Mouse (Mus musculus): Measurements from ENCODE around the gene Bnc2. TPM values are rescaled to one million over a fixed set of nuclear protein-coding genes. Genes with fewer than 3 reads are reported as not detected.
A peak's percentile ranks its signal among the peaks of the same experiment; 100 is the strongest.

Bnc2 gene
- polyA plus RNA-seq, 1 experiment, result 6.4 TPM

- Histone ChIP-seq H3ac (ENCODE audit: control insufficient read depth, insufficient read length) (no peak overlapping the region), H3K79me2 (ENCODE audit: control insufficient read depth, insufficient read depth) (peaks cover 8% of the 10 kb centered on the region), H3K4me2 (ENCODE audit: low read depth) (no peak overlapping the region), H3K27me3 (ENCODE audit: control insufficient read depth, insufficient read depth, insufficient read length) (no peaks in the 10 kb centered on the region), H3K4me3 (no peak overlapping the region), H3K36me3 (ENCODE audit: control insufficient read depth, insufficient read depth) (no peaks in the 10 kb centered on the region)
- TF ChIP-seq USF1 (IDR thresholded peaks at IDR 0.05; ENCODE audit: low read depth), result no peak
- no peak for TF ChIP-seq TCF12 (IDR thresholded peaks at IDR 0.05; ENCODE audit: insufficient read depth, poor library complexity, severe bottlenecking)
- TF ChIP-seq SRF (IDR thresholded peaks at IDR 0.05; ENCODE audit: control insufficient read depth, insufficient read length, low read depth), result no peak
- TF ChIP-seq REST (IDR thresholded peaks at IDR 0.05; ENCODE audit: insufficient read depth, insufficient read length), result no peak
- no peak for TF ChIP-seq CEBPB (IDR thresholded peaks at IDR 0.05; ENCODE audit: insufficient read depth, poor library complexity, severe bottlenecking)
- no peak for TF ChIP-seq POLR2AphosphoS2 (IDR thresholded peaks at IDR 0.05; ENCODE audit: insufficient read length, low read depth)
- no peak for TF ChIP-seq E2F4 (IDR thresholded peaks at IDR 0.05; ENCODE audit: insufficient read depth)
- TF ChIP-seq MYOD1 (IDR thresholded peaks at IDR 0.05; ENCODE audit: control insufficient read depth in 1 of 3, insufficient read length in 2 of 3, low read depth in 2 of 3), result no peak
- TF ChIP-seq MYOG (IDR thresholded peaks at IDR 0.05; ENCODE audit: control insufficient read depth in 1 of 3, insufficient read depth in 1 of 3, insufficient read length in 2 of 3, low read depth in 2 of 3), result no peak
- no peak for TF ChIP-seq TCF3 (IDR thresholded peaks at IDR 0.05; ENCODE audit: insufficient read length, low read depth)
- no peak for TF ChIP-seq MAX (IDR thresholded peaks at IDR 0.05; ENCODE audit: low read depth)
- no peak for TF ChIP-seq POLR2A (IDR thresholded peaks at IDR 0.05; ENCODE audit: insufficient read length, low read depth)
Measured at GRCm38 (mm10) chr4:84528358-84528757, 146.7 kb downstream of the Bnc2 start.

GRCm38 (mm10) chr4:84527066-84527933, 147.8 kb downstream of the Bnc2 start:
- H3K36me3 ChIP-seq (ENCODE audit: control insufficient read depth, insufficient read depth), result no peaks in the 10 kb centered on the region
- no peaks in the 10 kb centered on the region for H3K27me3 ChIP-seq (ENCODE audit: control insufficient read depth, insufficient read depth, insufficient read length)
- H3K4me2 ChIP-seq (ENCODE audit: low read depth), result no peak overlapping the region
- TF ChIP-seq POLR2AphosphoS2 (IDR thresholded peaks at IDR 0.05; ENCODE audit: insufficient read length, low read depth), result no peak
- no peak for TF ChIP-seq SRF (IDR thresholded peaks at IDR 0.05; ENCODE audit: control insufficient read depth, insufficient read length, low read depth)
- no peak for TF ChIP-seq TCF12 (IDR thresholded peaks at IDR 0.05; ENCODE audit: insufficient read depth, poor library complexity, severe bottlenecking)
- TF ChIP-seq MYOG (IDR thresholded peaks at IDR 0.05; ENCODE audit: control insufficient read depth in 1 of 3, insufficient read depth in 1 of 3, insufficient read length in 2 of 3, low read depth in 2 of 3), result no peak
- no peak overlapping the region for H3K4me3 ChIP-seq
- H3K79me2 ChIP-seq (ENCODE audit: control insufficient read depth, insufficient read depth), result peaks cover 10% of the 10 kb centered on the region
- H3ac ChIP-seq (ENCODE audit: control insufficient read depth, insufficient read length), result no peak overlapping the region

GRCm38 (mm10) chr4:84523651-84524221, 151.3 kb downstream of the Bnc2 start:
- Histone ChIP-seq H3K79me2 (ENCODE audit: control insufficient read depth, insufficient read depth) (peaks cover 29% of the 10 kb centered on the region), H3K4me2 (ENCODE audit: low read depth) (peak overlapping the region; percentile 86), H3K27me3 (ENCODE audit: control insufficient read depth, insufficient read depth, insufficient read length) (no peaks in the 10 kb centered on the region), H3K4me3 (peak overlapping the region; percentile 2), H3ac (ENCODE audit: control insufficient read depth, insufficient read length) (no peak overlapping the region), H3K36me3 (ENCODE audit: control insufficient read depth, insufficient read depth) (no peaks in the 10 kb centered on the region)
- TF ChIP-seq POLR2AphosphoS2 (IDR thresholded peaks at IDR 0.05; ENCODE audit: insufficient read length, low read depth), result no peak
- TF ChIP-seq CEBPB (IDR thresholded peaks at IDR 0.05; ENCODE audit: insufficient read depth, poor library complexity, severe bottlenecking), result no peak
- TF ChIP-seq MYOG (IDR thresholded peaks at IDR 0.05; ENCODE audit: control insufficient read depth in 1 of 3, insufficient read depth in 1 of 3, insufficient read length in 2 of 3, low read depth in 2 of 3), result peak in 1 of 3 experiments; percentile 17
- no peak for TF ChIP-seq TCF12 (IDR thresholded peaks at IDR 0.05; ENCODE audit: insufficient read depth, poor library complexity, severe bottlenecking)
- no peak for TF ChIP-seq MAX (IDR thresholded peaks at IDR 0.05; ENCODE audit: low read depth)

DNA sequence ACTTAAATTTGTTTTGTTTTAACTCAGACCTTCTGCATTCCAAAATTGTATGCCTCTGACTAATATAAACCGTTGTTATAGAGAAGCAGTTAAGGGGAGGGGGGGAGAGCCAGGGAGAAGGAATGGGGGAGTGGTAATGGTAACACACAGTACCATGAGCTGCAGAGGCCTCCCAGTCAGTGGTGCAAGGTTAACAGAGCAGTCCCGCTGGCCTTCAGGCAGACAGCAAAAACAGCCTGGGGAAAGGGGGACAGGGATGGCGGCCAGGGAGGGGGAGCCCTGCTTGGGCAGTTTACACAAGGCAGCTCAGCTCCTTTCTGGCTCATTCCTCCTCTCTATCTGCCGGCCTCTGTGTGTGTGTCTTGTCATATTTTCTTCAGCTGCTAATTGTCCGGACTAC, 151.9 kb downstream of the Bnc2 start:
- Histone ChIP-seq H3K4me3 (peak overlapping the region; percentile 2), H3K36me3 (ENCODE audit: control insufficient read depth, insufficient read depth) (no peaks in the 10 kb centered on the region), H3K27me3 (ENCODE audit: control insufficient read depth, insufficient read depth, insufficient read length) (no peaks in the 10 kb centered on the region), H3K4me2 (ENCODE audit: low read depth) (peak overlapping the region; percentile 86), H3K79me2 (ENCODE audit: control insufficient read depth, insufficient read depth) (peaks cover 29% of the 10 kb centered on the region), H3ac (ENCODE audit: control insufficient read depth, insufficient read length) (no peak overlapping the region)
- TF ChIP-seq POLR2A (IDR thresholded peaks at IDR 0.05; ENCODE audit: insufficient read length, low read depth) (peak; percentile 20), TCF12 (IDR thresholded peaks at IDR 0.05; ENCODE audit: insufficient read depth, poor library complexity, severe bottlenecking) (no peak)

DNA sequence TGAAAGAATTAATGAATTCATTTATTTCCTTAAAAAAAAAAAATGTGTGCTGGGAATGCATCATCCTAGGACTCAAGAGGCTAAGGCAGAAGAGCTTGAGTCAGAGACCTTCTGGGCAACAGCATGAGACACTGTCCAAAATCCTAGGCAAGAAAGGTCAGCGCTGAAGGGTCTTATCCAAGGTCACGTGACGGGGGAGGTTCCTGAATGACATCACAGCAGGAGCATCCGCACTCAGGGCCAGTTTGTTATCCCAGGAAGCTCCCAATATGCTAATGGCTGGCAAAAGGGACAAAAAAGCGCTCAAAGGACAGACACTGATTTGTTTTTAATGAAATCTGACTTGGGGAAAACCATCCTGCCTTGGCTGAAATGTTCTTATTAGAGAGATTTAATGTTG, 153.5 kb downstream of the Bnc2 start:
- peaks cover 29% of the 10 kb centered on the region for H3K79me2 ChIP-seq (ENCODE audit: control insufficient read depth, insufficient read depth)
- no peaks in the 10 kb centered on the region for H3K36me3 ChIP-seq (ENCODE audit: control insufficient read depth, insufficient read depth)
- no peak overlapping the region for H3ac ChIP-seq (ENCODE audit: control insufficient read depth, insufficient read length)
- no peak overlapping the region for H3K4me2 ChIP-seq (ENCODE audit: low read depth)
- no peaks in the 10 kb centered on the region for H3K27me3 ChIP-seq (ENCODE audit: control insufficient read depth, insufficient read depth, insufficient read length)
- no peak overlapping the region for H3K4me3 ChIP-seq
- TF ChIP-seq MAX (IDR thresholded peaks at IDR 0.05; ENCODE audit: low read depth) (no peak), CEBPB (IDR thresholded peaks at IDR 0.05; ENCODE audit: insufficient read depth, poor library complexity, severe bottlenecking) (no peak)
